Mouse (Mus musculus) intestine, embryonic 14.5 days (tissue): Measurements from ENCODE around the gene Chil4. TPM values are rescaled to one million over a fixed set of nuclear protein-coding genes. Genes with fewer than 3 reads are reported as not detected.

Experiments
- polyA plus RNA-seq: library from polyadenylated mRNA; unstranded; fragments of >200 nt; fragmentation: Nextera tagmentation; extraction: Ambion mirVana; gene quantifications from 2 replicates; pipeline ENCODE4 v1.2.1, GENCODE M21; 2014

The Chil4 gene
- polyA plus RNA-seq, 1 experiment from 2014 or later, result not detected

Other genes with a start within 250 kb of the Chil4 start
- 1.1 and 1.8 TPM in 2 replicates for gene Ovgp1, start 245.8 kb downstream of the Chil4 start, polyA plus RNA-seq
- not detected in 2 replicates for gene Pifo, start 204.9 kb downstream of the Chil4 start, polyA plus RNA-seq
- gene Chil5, start 186.7 kb downstream of the Chil4 start, polyA plus RNA-seq, result 0.19 TPM in 1 of 2 replicates, not detected in the other
- not detected in 2 replicates for gene Chia1, start 106.3 kb downstream of the Chil4 start, polyA plus RNA-seq
- gene Chil3, start 51.9 kb downstream of the Chil4 start, polyA plus RNA-seq, result not detected in 2 replicates
- not detected in 2 replicates for gene Chil6, start 186.7 kb upstream of the Chil4 start, polyA plus RNA-seq